Mouse (Mus musculus) myocyte (in vitro differentiated cells): ENCODE results near the gene Vstm4. TPM values are rescaled to one million over a fixed set of nuclear protein-coding genes. Genes with fewer than 3 reads are reported as not detected.

ENCODE experiments used
- H3K27me3 ChIP-seq: one replicate; pipeline ENCODE4 v1.6.1; 2011; ENCODE audit not compliant: control insufficient read depth, insufficient read depth, insufficient read length
- H3K36me3 ChIP-seq: one replicate; pipeline ENCODE4 v1.6.1; 2011; ENCODE audit not compliant: control insufficient read depth, insufficient read depth
- H3K4me2 ChIP-seq: one replicate; pipeline ENCODE4 v1.6.1; 2011; ENCODE audit warnings: low read depth, control low read depth
- H3K4me3 ChIP-seq: one replicate; pipeline ENCODE4 v1.5.1; 2011; ENCODE audit warnings: mild to moderate bottlenecking, control low read depth, moderate library complexity
- H3K79me2 ChIP-seq: one replicate; pipeline ENCODE4 v1.6.1; 2011; ENCODE audit not compliant: control insufficient read depth, insufficient read depth
- H3ac ChIP-seq: one replicate; pipeline ENCODE4 v1.6.1; 2011; ENCODE audit not compliant: control insufficient read depth, insufficient read length
- CEBPB ChIP-seq: IDR thresholded peaks from 2 replicates; pipeline ENCODE4 v1.6.1; 2011; ENCODE audit warnings: mild to moderate bottlenecking, moderate library complexity; ENCODE audit not compliant: poor library complexity, insufficient read depth, severe bottlenecking
- E2F4 ChIP-seq: IDR thresholded peaks from one replicate; pipeline ENCODE4 v1.6.1; 2011; ENCODE audit warnings: mild to moderate bottlenecking, control low read depth, moderate library complexity; ENCODE audit not compliant: insufficient read depth
- MAX ChIP-seq: IDR thresholded peaks from one replicate; pipeline ENCODE4 v1.6.1; 2011; ENCODE audit warnings: low read depth, mild to moderate bottlenecking, control low read depth
- MYOD1 ChIP-seq, 3 experiments: IDR thresholded peaks; one replicate each; pipeline ENCODE4 v1.6.1; 2011; ENCODE audit warnings: control low read depth in 2 of 3, low read depth in 2 of 3, mild to moderate bottlenecking in 2 of 3, moderate library complexity in 1 of 3; ENCODE audit not compliant: insufficient read length in 2 of 3, control insufficient read depth in 1 of 3
- MYOG ChIP-seq, 3 experiments: IDR thresholded peaks; one replicate each; pipeline ENCODE4 v1.6.1; 2011; ENCODE audit warnings: control low read depth in 2 of 3, low read depth in 2 of 3, mild to moderate bottlenecking in 2 of 3; ENCODE audit not compliant: insufficient read length in 2 of 3, control insufficient read depth in 1 of 3, insufficient read depth in 1 of 3
- POLR2A ChIP-seq: IDR thresholded peaks from one replicate; pipeline ENCODE4 v1.6.1; 2011; ENCODE audit warnings: low read depth, mild to moderate bottlenecking, control low read depth, moderate library complexity; ENCODE audit not compliant: insufficient read length
- POLR2AphosphoS2 ChIP-seq: IDR thresholded peaks from one replicate; pipeline ENCODE4 v1.6.1; 2011; ENCODE audit warnings: low read depth, control low read depth; ENCODE audit not compliant: insufficient read length
- REST ChIP-seq: IDR thresholded peaks from one replicate; pipeline ENCODE4 v1.6.1; 2011; ENCODE audit warnings: mild to moderate bottlenecking, control low read depth, moderate library complexity; ENCODE audit not compliant: insufficient read depth, insufficient read length
- SRF ChIP-seq: IDR thresholded peaks from one replicate; pipeline ENCODE4 v1.6.1; 2011; ENCODE audit warnings: low read depth; ENCODE audit not compliant: control insufficient read depth, insufficient read length
- TCF12 ChIP-seq: IDR thresholded peaks from one replicate; pipeline ENCODE4 v1.6.1; 2011; ENCODE audit warnings: mild to moderate bottlenecking, control low read depth; ENCODE audit not compliant: poor library complexity, insufficient read depth, severe bottlenecking
- TCF3 ChIP-seq: IDR thresholded peaks from one replicate; pipeline ENCODE4 v1.6.1; 2011; ENCODE audit warnings: low read depth, control low read depth; ENCODE audit not compliant: insufficient read length
- USF1 ChIP-seq: IDR thresholded peaks from one replicate; pipeline ENCODE4 v1.6.1; 2011; ENCODE audit warnings: low read depth, mild to moderate bottlenecking, control low read depth, moderate library complexity
- polyA plus RNA-seq: library from polyadenylated mRNA; unstranded; fragments of >200 nt; fragmentation: generic; extraction: Trizol; gene quantifications from one replicate; pipeline ENCODE4 v1.2.1, GENCODE M21; 2012; ENCODE audit warnings: missing spikeins

Gene Vstm4
- polyA plus RNA-seq, result not detected

GRCm38 (mm10) chr14:32856681-32857328, at the start of gene Vstm4:
Vstm4 (plus strand) TSS chr14:32856756.
- H3K36me3 ChIP-seq, result no peaks in the 10 kb centered on the region
- H3K79me2 ChIP-seq, result no peaks in the 10 kb centered on the region
- no peak within 1 kb of the TSS for H3K4me2 ChIP-seq
- peaks cover 40% of the 10 kb centered on the region for H3K27me3 ChIP-seq
- no peak within 1 kb of the TSS for H3ac ChIP-seq
- TF ChIP-seq TCF12 (no peak), TCF3 (no peak), POLR2A (no peak), SRF (no peak), E2F4 (no peak), REST (no peak), MAX (no peak), USF1 (no peak), MYOG (IDR thresholded peaks at IDR 0.05; ENCODE audit: control insufficient read depth in 1 of 3, insufficient read depth in 1 of 3, insufficient read length in 2 of 3, low read depth in 2 of 3) (no peak), MYOD1 (IDR thresholded peaks at IDR 0.05; ENCODE audit: control insufficient read depth in 1 of 3, insufficient read length in 2 of 3, low read depth in 2 of 3) (no peak), CEBPB (no peak)
- H3K4me3 ChIP-seq, result no peak within 1 kb of the TSS

GRCm38 (mm10) chr14:32810111-32810510, 46.4 kb upstream of the Vstm4 start:
- Histone ChIP-seq H3ac (no peak overlapping the region), H3K79me2 (no peaks in the 10 kb centered on the region), H3K4me2 (no peak overlapping the region), H3K27me3 (peaks cover 4% of the 10 kb centered on the region), H3K4me3 (no peak overlapping the region), H3K36me3 (no peaks in the 10 kb centered on the region)
- no peak for TF ChIP-seq TCF12
- no peak for TF ChIP-seq POLR2AphosphoS2
- TF ChIP-seq CEBPB, result no peak
- no peak for TF ChIP-seq E2F4

DNA sequence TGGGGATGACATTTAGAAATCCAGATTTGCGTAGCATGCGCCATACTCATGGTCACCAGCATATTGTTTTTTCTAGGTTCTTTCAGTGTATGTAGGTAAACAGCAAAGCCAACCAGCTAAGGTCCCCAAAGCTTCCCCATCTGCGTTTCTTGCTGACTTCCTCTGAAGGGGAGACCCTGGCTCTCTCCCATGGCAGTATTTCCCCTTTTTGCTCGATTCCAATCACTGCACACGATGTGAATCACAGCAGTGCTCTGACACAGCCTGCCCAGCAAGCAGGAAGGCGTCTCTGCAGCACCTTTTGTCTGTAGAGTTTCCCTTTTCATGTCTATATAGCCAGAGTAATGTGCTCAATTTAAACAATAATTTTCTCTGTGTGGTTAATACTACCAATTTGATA, 44.1 kb upstream of the Vstm4 start:
- peaks cover 9% of the 10 kb centered on the region for H3K27me3 ChIP-seq
- no peaks in the 10 kb centered on the region for H3K36me3 ChIP-seq
- no peak overlapping the region for H3K4me3 ChIP-seq
- H3K4me2 ChIP-seq, result no peak overlapping the region
- TF ChIP-seq MYOD1 (IDR thresholded peaks at IDR 0.05; ENCODE audit: control insufficient read depth in 1 of 3, insufficient read length in 2 of 3, low read depth in 2 of 3) (no peak), POLR2A (no peak), TCF12 (no peak), USF1 (no peak), MYOG (IDR thresholded peaks at IDR 0.05; ENCODE audit: control insufficient read depth in 1 of 3, insufficient read depth in 1 of 3, insufficient read length in 2 of 3, low read depth in 2 of 3) (no peak), TCF3 (no peak), E2F4 (no peak), CEBPB (no peak), REST (no peak), MAX (no peak), SRF (no peak), POLR2AphosphoS2 (no peak)
- no peaks in the 10 kb centered on the region for H3K79me2 ChIP-seq
- H3ac ChIP-seq, result no peak overlapping the region

- H3ac ChIP-seq, result no peak overlapping the region
- no peaks in the 10 kb centered on the region for H3K36me3 ChIP-seq
- peaks cover 27% of the 10 kb centered on the region for H3K27me3 ChIP-seq
- TF ChIP-seq MYOG (IDR thresholded peaks at IDR 0.05; ENCODE audit: control insufficient read depth in 1 of 3, insufficient read depth in 1 of 3, insufficient read length in 2 of 3, low read depth in 2 of 3), result no peak
- TF ChIP-seq TCF3, result no peak
- TF ChIP-seq E2F4, result no peak
- H3K4me2 ChIP-seq, result no peak overlapping the region
- no peaks in the 10 kb centered on the region for H3K79me2 ChIP-seq
- H3K4me3 ChIP-seq, result no peak overlapping the region
These were observed 41.6 kb upstream of the Vstm4 start for GRCm38 (mm10) chr14:32814961-32815360.

- no peak overlapping the region for H3ac ChIP-seq
- no peaks in the 10 kb centered on the region for H3K79me2 ChIP-seq
- no peak overlapping the region for H3K4me2 ChIP-seq
- no peaks in the 10 kb centered on the region for H3K36me3 ChIP-seq
- H3K4me3 ChIP-seq, result no peak overlapping the region
- peaks cover 27% of the 10 kb centered on the region for H3K27me3 ChIP-seq
- TF ChIP-seq USF1, result no peak
- TF ChIP-seq REST, result no peak
- TF ChIP-seq POLR2AphosphoS2, result no peak
- no peak for TF ChIP-seq SRF
- no peak for TF ChIP-seq E2F4
- TF ChIP-seq MAX, result no peak
- no peak for TF ChIP-seq POLR2A
- TF ChIP-seq MYOD1 (IDR thresholded peaks at IDR 0.05; ENCODE audit: control insufficient read depth in 1 of 3, insufficient read length in 2 of 3, low read depth in 2 of 3), result no peak
- TF ChIP-seq TCF12, result no peak
- no peak for TF ChIP-seq MYOG (IDR thresholded peaks at IDR 0.05; ENCODE audit: control insufficient read depth in 1 of 3, insufficient read depth in 1 of 3, insufficient read length in 2 of 3, low read depth in 2 of 3)
- no peak for TF ChIP-seq TCF3
- TF ChIP-seq CEBPB, result no peak
These were observed 40.0 kb upstream of the Vstm4 start for GRCm38 (mm10) chr14:32816533-32816932.
